ENCODE assay signal across 8 mouse cellular contexts in genomic region chr17:79614691-79615588, GRCm38 (mm10). TPM values are rescaled to one million over a fixed set of nuclear protein-coding genes. Genes with fewer than 3 reads are reported as not detected.
A peak's percentile ranks its signal among the peaks of the same experiment; 100 is the strongest.
DNase-seq lines count a peak whose midpoint lies in the region; ATAC-seq and TF ChIP-seq lines count a peak whose summit lies in the region.

No protein-coding gene starts in this region.

- H3K36me3 ChIP-seq in ES-Bruce4 (ENCODE audit: control insufficient read depth, insufficient read depth, low read length, poor library complexity, severe bottlenecking): no peaks in the 10 kb centered on the region
- no peaks in the 10 kb centered on the region for H3K36me3 ChIP-seq in forebrain, embryonic 15.5 days
- H3K36me3 ChIP-seq in neural tube, embryonic 15.5 days: no peaks in the 10 kb centered on the region

- H3K4me1 ChIP-seq in ES-Bruce4 (ENCODE audit: control insufficient read depth, insufficient read depth, low read length): no peaks in the 10 kb centered on the region
- H3K4me1 ChIP-seq in forebrain, embryonic 15.5 days: peaks cover 4% of the 10 kb centered on the region
- peaks cover 8% of the 10 kb centered on the region for H3K4me1 ChIP-seq in lung, adult 2 months (ENCODE audit: control insufficient read depth, insufficient read depth, low read length)
- H3K4me1 ChIP-seq in neural tube, embryonic 15.5 days: peaks cover 9% of the 10 kb centered on the region; the same call in 1 of the 2 replicates

- H3K9me3 ChIP-seq in ES-Bruce4 (replicated peaks; ENCODE audit: control insufficient read depth, insufficient read depth, low read length, poor library complexity, severe bottlenecking): no peaks in the 10 kb centered on the region
- H3K9me3 ChIP-seq in forebrain, embryonic 15.5 days: no peaks in the 10 kb centered on the region
- no peaks in the 10 kb centered on the region for H3K9me3 ChIP-seq in neural tube, embryonic 15.5 days (replicated peaks)

- ATAC-seq in forebrain, embryonic 15.5 days (replicated peaks): peak; percentile 96
- peak; percentile 95 for ATAC-seq in neural tube, embryonic 15.5 days (ENCODE audit: low FRiP score)

- intact Hi-C loops in heart, postnatal 25 days (cut with DNase I): no loop called here

- H3K4me3 ChIP-seq in ES-Bruce4 (ENCODE audit: low read depth, low read length): peak overlapping the region; percentile 66
- peak overlapping the region; percentile 70 for H3K4me3 ChIP-seq in forebrain, embryonic 15.5 days
- H3K4me3 ChIP-seq in layer of hippocampus, adult 2 months: peak overlapping the region; percentile 90
- H3K4me3 ChIP-seq in lung, adult 2 months (replicated peaks; ENCODE audit: extremely low read depth, low read depth, low read length): peak overlapping the region; percentile 80
- H3K4me3 ChIP-seq in neural tube, embryonic 15.5 days (replicated peaks): peak overlapping the region; percentile 72

- 2% methylated on average over 57 of the region's 57 CpGs for WGBS in forebrain, embryonic 15.5 days
- 2% methylated on average over 55 of the region's 57 CpGs for WGBS in lung, adult 2 months
- 2% methylated on average over 52 of the region's 57 CpGs for whole genome bisulfite sequencing in neural tube, embryonic 15.5 days

- no peaks in the 10 kb centered on the region for H3K27me3 ChIP-seq in ES-Bruce4 (ENCODE audit: control insufficient read depth, insufficient read depth, low read length, poor library complexity, severe bottlenecking)
- no peaks in the 10 kb centered on the region for H3K27me3 ChIP-seq in forebrain, embryonic 15.5 days
- H3K27me3 ChIP-seq in neural tube, embryonic 15.5 days (replicated peaks): no peaks in the 10 kb centered on the region

- TF ChIP-seq POLR2A in ES-Bruce4 (IDR thresholded peaks at IDR 0.05; ENCODE audit: insufficient read depth, low read length): no peak
- TF ChIP-seq POLR2A in lung, adult 2 months (IDR thresholded peaks at IDR 0.05; ENCODE audit: borderline replicate concordance, extremely low read depth, low read depth, low read length): peak; percentile 30; the same call in 1 of the 2 replicates

- TF ChIP-seq EP300 in ES-Bruce4 (IDR thresholded peaks at IDR 0.05; ENCODE audit: insufficient read depth, low read depth, low read length): no peak

- H3K4me2 ChIP-seq in forebrain, embryonic 15.5 days (replicated peaks): peak overlapping the region; percentile 73
- peak overlapping the region; percentile 90 for H3K4me2 ChIP-seq in neural tube, embryonic 15.5 days

- H3K27ac ChIP-seq in ES-Bruce4 (ENCODE audit: insufficient read depth, low read length): peak overlapping the region; percentile 33; the same call in 1 of the 2 replicates
- peak overlapping the region; percentile 70 for H3K27ac ChIP-seq in forebrain, embryonic 15.5 days (replicated peaks)
- H3K27ac ChIP-seq in layer of hippocampus, adult 2 months: peak overlapping the region; percentile 94
- peak overlapping the region; percentile 86 for H3K27ac ChIP-seq in neural tube, embryonic 15.5 days (replicated peaks)

- peak; percentile 77 for DNase-seq in cerebellum, adult 11 months
- peak; percentile 50 for DNase-seq in heart, postnatal 25 days (ENCODE audit: low spot score)
- DNase-seq in layer of hippocampus, adult 2 months (ENCODE audit: low spot score in 2 of 2): peak; percentile 53 to 58
- DNase-seq in lung, adult 2 months: peak; percentile 83
- DNase-seq in testis, postnatal 10 days (ENCODE audit: low spot score): peak; percentile 82

- TF ChIP-seq CTCF in ES-Bruce4 (IDR thresholded peaks at IDR 0.05; ENCODE audit: low read depth, low read length): no peak
- no peak for TF ChIP-seq CTCF in layer of hippocampus, adult 2 months (conservative IDR thresholded peaks at IDR 0.05)
- TF ChIP-seq CTCF in lung, adult 2 months (IDR thresholded peaks at IDR 0.05; ENCODE audit: insufficient read depth, low read length): no peak

- H3K9ac ChIP-seq in ES-Bruce4 (ENCODE audit: low read depth, poor library complexity, severe bottlenecking): peak overlapping the region; percentile 93
- H3K9ac ChIP-seq in forebrain, embryonic 15.5 days (replicated peaks): peak overlapping the region; percentile 86
- peak overlapping the region; percentile 79 for H3K9ac ChIP-seq in neural tube, embryonic 15.5 days (replicated peaks)

RNA-seq across cellular contexts. Expression of gene Rmdn2, which starts 3.3 kb away (rescaled TPM):
- 2.0 and 3.0 TPM in 2 replicates for polyA plus RNA-seq in ES-Bruce4 (2011; ENCODE audit: insufficient read depth, insufficient read length, low read depth, missing spikeins)
- polyA plus RNA-seq in forebrain, embryonic 15.5 days (2015; fragmentation: Nextera tagmentation; extraction: Ambion mirVana): 4.4 and 5.9 TPM in 2 replicates
- 10 to 100 TPM; 11.6 to 12.0 TPM for total RNA-seq in heart, postnatal 25 days (2021)
- 1 to 10 TPM; 9.0 TPM for total RNA-seq in layer of hippocampus, adult 2 months (2021)
- polyA plus RNA-seq in lung, adult 2 months (2012; rRNA removed): 4.9 and 6.4 TPM in 2 replicates
- 8.2 and 8.9 TPM in 2 replicates for polyA plus RNA-seq in neural tube, embryonic 15.5 days (2015; fragmentation: Nextera tagmentation; extraction: Ambion mirVana)

Comparison
In these comparisons a context has a peak if more than half of its experiments do, and no peak if none do; other contexts are left out.
1. Peak in every context shown above with its lines: DNase-seq, ATAC-seq, H3K4me3 ChIP-seq and H3K27ac ChIP-seq.
2. H3K27ac ChIP-seq: peak in every context shown above with its lines; median percentile 94 in layer of hippocampus, adult 2 months; 86 in neural tube, embryonic 15.5 days; 70 in forebrain, embryonic 15.5 days; 33 in ES-Bruce4.